Comparison of ENCODE assay signal across 8 mouse cellular contexts in genomic region chr13:54837471-54837889, GRCm38 (mm10). TPM values are rescaled to one million over a fixed set of nuclear protein-coding genes. Genes with fewer than 3 reads are reported as not detected.
A peak's percentile ranks its signal among the peaks of the same experiment; 100 is the strongest.
DNase-seq lines count a peak whose midpoint lies in the region; ATAC-seq lines count a peak whose summit lies in the region.
"Had no signal": no experiment of that assay in that cellular context is flagged by ENCODE, and none has a peak within 500 bp of the region (broad histone marks: within the 10 kb centered on the region; RNA-seq: fewer than 3 reads in every experiment).

No protein-coding gene starts in this region.

- 0 out of 2 replicates have a peak overlapping the region, but pooled peaks have one; percentile 31 for H3K9ac ChIP-seq in midbrain, embryonic 16.5 days (ENCODE audit: low read depth, low read length)
- H3K9ac ChIP-seq in midbrain, embryonic 11.5 days (ENCODE audit: low read length): no peak overlapping the region
- H3K9ac ChIP-seq in embryonic facial prominence, embryonic 12.5 days: no peak overlapping the region

- no peak overlapping the region for H3K27ac ChIP-seq in midbrain, embryonic 16.5 days (ENCODE audit: low read length)
- H3K27ac ChIP-seq in midbrain, embryonic 11.5 days (ENCODE audit: low read depth, low read length): no peak overlapping the region
- no peak overlapping the region for H3K27ac ChIP-seq in embryonic facial prominence, embryonic 12.5 days

- peak; percentile 28; the same call in 1 of the 2 replicates for ATAC-seq in midbrain, embryonic 16.5 days
- no peak for ATAC-seq in midbrain, embryonic 11.5 days (ENCODE audit: low FRiP score)
- ATAC-seq in embryonic facial prominence, embryonic 12.5 days (ENCODE audit: insufficient number of reproducible peaks, insufficient read depth, low FRiP score, low TSS enrichment): no peak

- 17% methylated on average over 9 of the region's 9 CpGs for WGBS in midbrain, embryonic 16.5 days
- 35% methylated on average over 9 of the region's 9 CpGs for WGBS in midbrain, embryonic 11.5 days
- WGBS in embryonic facial prominence, embryonic 12.5 days: 8% methylated on average over 9 of the region's 9 CpGs

- H3K4me3 ChIP-seq in midbrain, embryonic 16.5 days (ENCODE audit: low read depth, low read length): no peak overlapping the region
- no peak overlapping the region for H3K4me3 ChIP-seq in midbrain, embryonic 11.5 days (ENCODE audit: low read depth, low read length)
- no peak overlapping the region for H3K4me3 ChIP-seq in embryonic facial prominence, embryonic 12.5 days

- no peaks in the 10 kb centered on the region for H3K36me3 ChIP-seq in midbrain, embryonic 16.5 days (ENCODE audit: control insufficient read depth, insufficient read depth, low read length)
- H3K36me3 ChIP-seq in midbrain, embryonic 11.5 days (ENCODE audit: control insufficient read depth, insufficient read depth, low read length): no peaks in the 10 kb centered on the region
- no peaks in the 10 kb centered on the region for H3K36me3 ChIP-seq in embryonic facial prominence, embryonic 12.5 days

- no peak overlapping the region for H3K4me2 ChIP-seq in midbrain, embryonic 16.5 days (ENCODE audit: low read length)
- no peak overlapping the region for H3K4me2 ChIP-seq in midbrain, embryonic 11.5 days
- peak overlapping the region; percentile 14; the same call in 1 of the 2 replicates for H3K4me2 ChIP-seq in embryonic facial prominence, embryonic 12.5 days (replicated peaks)

- DNase-seq in midbrain, embryonic 11.5 days (ENCODE audit: low spot score, missing footprints): no peak
- peak; percentile 30 to 50 for DNase-seq in left cerebral cortex, postnatal 10 days (ENCODE audit: extremely low spot score in 1 of 2, low spot score in 2 of 2)
- peak; percentile 2 for DNase-seq in yolk sac, embryonic 10.5 days (ENCODE audit: low spot score)
- DNase-seq in gastrocnemius, postnatal 4 days (ENCODE audit: low spot score in 2 of 2): no peak
- no peak for DNase-seq in urinary bladder, postnatal 14 days (ENCODE audit: low spot score)

- no peaks in the 10 kb centered on the region for H3K27me3 ChIP-seq in midbrain, embryonic 16.5 days (ENCODE audit: control insufficient read depth, insufficient read depth, low read depth, low read length)
- no peaks in the 10 kb centered on the region for H3K27me3 ChIP-seq in midbrain, embryonic 11.5 days (ENCODE audit: control insufficient read depth, insufficient read depth, low read length)
- H3K27me3 ChIP-seq in embryonic facial prominence, embryonic 12.5 days: no peaks in the 10 kb centered on the region

- intact Hi-C loops in left cerebral cortex, postnatal 10 days (cut with DNase I): no loop called here

- no peaks in the 10 kb centered on the region for H3K9me3 ChIP-seq in midbrain, embryonic 16.5 days (replicated peaks; ENCODE audit: control insufficient read depth, low read length, poor library complexity, severe bottlenecking)
- H3K9me3 ChIP-seq in midbrain, embryonic 11.5 days (ENCODE audit: control insufficient read depth, low read length): no peaks in the 10 kb centered on the region
- H3K9me3 ChIP-seq in embryonic facial prominence, embryonic 12.5 days: no peaks in the 10 kb centered on the region

- H3K4me1 ChIP-seq in midbrain, embryonic 16.5 days (ENCODE audit: control insufficient read depth, insufficient read depth, low read length): peaks cover 8% of the 10 kb centered on the region
- no peaks in the 10 kb centered on the region; the same call in 1 of the 2 replicates for H3K4me1 ChIP-seq in midbrain, embryonic 11.5 days (ENCODE audit: control insufficient read depth, insufficient read depth, low read length)
- H3K4me1 ChIP-seq in embryonic facial prominence, embryonic 12.5 days: peaks cover 10% of the 10 kb centered on the region

RNA-seq across cellular contexts. Expression of gene Tspan17, which starts 48.3 kb away (rescaled TPM):
- 60.1 and 67.7 TPM in 2 replicates for polyA plus RNA-seq in midbrain, embryonic 16.5 days (2015; fragmentation: Nextera tagmentation; extraction: Ambion mirVana)
- 13.3 and 15.9 TPM in 2 replicates for polyA plus RNA-seq in midbrain, embryonic 11.5 days (2014; fragmentation: Nextera tagmentation; extraction: Ambion mirVana)
- polyA plus RNA-seq in embryonic facial prominence, embryonic 12.5 days (2016; fragmentation: Nextera tagmentation; extraction: Ambion mirVana): 9.9 and 13.2 TPM in 2 replicates
- total RNA-seq in left cerebral cortex, postnatal 10 days (2021): 10 to 100 TPM; 64.3 to 69.0 TPM
- total RNA-seq in gastrocnemius, postnatal 4 days (2021): 10 to 100 TPM; 27.8 to 28.0 TPM

RNA-seq across cellular contexts. Expression of gene Eif4e1b, which starts 53.7 kb away (rescaled TPM):
- polyA plus RNA-seq in midbrain, embryonic 16.5 days (2015; fragmentation: Nextera tagmentation; extraction: Ambion mirVana): not detected in 2 replicates
- not detected in 2 replicates for polyA plus RNA-seq in midbrain, embryonic 11.5 days (2014; fragmentation: Nextera tagmentation; extraction: Ambion mirVana)
- not detected in 2 replicates for polyA plus RNA-seq in embryonic facial prominence, embryonic 12.5 days (2016; fragmentation: Nextera tagmentation; extraction: Ambion mirVana)
- total RNA-seq in left cerebral cortex, postnatal 10 days (2021): under 1 TPM in 1 of 2 experiments, not detected in 1; 0.17 TPM
- not detected for total RNA-seq in gastrocnemius, postnatal 4 days (2021)
- polyA plus RNA-seq: heart, embryonic 16.5 days had no signal

Comparison
In these comparisons a context has a peak if more than half of its experiments do, and no peak if none do; other contexts are left out.
1. DNase-seq: peak in left cerebral cortex, postnatal 10 days (2 of 2) and yolk sac, embryonic 10.5 days (single experiment); none in midbrain, embryonic 11.5 days (single experiment), gastrocnemius, postnatal 4 days (0 of 2) and urinary bladder, postnatal 14 days (single experiment).